Mouse (Mus musculus) heart, embryonic 14.5 days (tissue): ENCODE measurements around the gene Ggct. TPM values are rescaled to one million over a fixed set of nuclear protein-coding genes. Genes with fewer than 3 reads are reported as not detected.
A peak's percentile ranks its signal among the peaks of the same experiment; 100 is the strongest.

Experiments used
- ATAC-seq: fragments of 200-750 bp; cut with Nextera tagmentation; 2 replicates; pipeline ENCODE4 v1.8.0; 2017; ENCODE audit warnings: low read depth, moderate TSS enrichment; ENCODE audit not compliant: insufficient number of reproducible peaks, insufficient read depth, low FRiP score
- H3K27ac ChIP-seq, 2 experiments: fragments of 200-500 bp in 1 of 2; fragments of 300-500 bp in 1 of 2; sonication (generic) in 1 of 2; replicated peaks in 1 of 2; 2 replicates each; pipeline ENCODE4 v1.5.1; 2012 to 2014; ENCODE audit warnings: low read depth in 2 of 2, low read length in 2 of 2, control low read depth in 1 of 2, mild to moderate bottlenecking in 1 of 2, mixed read lengths in 1 of 2; ENCODE audit not compliant: control insufficient read depth in 1 of 2, insufficient read depth in 1 of 2
- H3K27me3 ChIP-seq: fragments of 300-500 bp; sonication (generic); 2 replicates; pipeline ENCODE4 v1.6.1; 2014; ENCODE audit warnings: mild to moderate bottlenecking, low read length, control low read depth; ENCODE audit not compliant: control insufficient read depth, insufficient read depth
- H3K36me3 ChIP-seq: fragments of 300-500 bp; sonication (generic); 2 replicates; pipeline ENCODE4 v1.6.1; 2014; ENCODE audit warnings: mild to moderate bottlenecking, control low read depth, low read length, mixed read lengths; ENCODE audit not compliant: control insufficient read depth, insufficient read depth
- H3K4me1 ChIP-seq, 2 experiments: fragments of 200-500 bp in 1 of 2; fragments of 300-500 bp in 1 of 2; sonication (generic) in 1 of 2; 2 replicates each; pipeline ENCODE4 v1.6.1; 2012 to 2014; ENCODE audit warnings: low read length in 2 of 2, control low read depth in 1 of 2, mixed read lengths in 1 of 2; ENCODE audit not compliant: control insufficient read depth in 2 of 2, insufficient read depth in 2 of 2
- H3K4me2 ChIP-seq: fragments of 300-500 bp; sonication (generic); 2 replicates; pipeline ENCODE4 v1.6.1; 2014; ENCODE audit warnings: mild to moderate bottlenecking, low read length
- H3K4me3 ChIP-seq, 2 experiments: fragments of 200-500 bp in 1 of 2; fragments of 300-500 bp in 1 of 2; sonication (generic) in 1 of 2; 2 replicates each; pipeline ENCODE4 v1.5.1; 2012 to 2014; ENCODE audit warnings: low read length in 2 of 2, mild to moderate bottlenecking in 2 of 2, control low read depth in 1 of 2, low read depth in 1 of 2, moderate library complexity in 1 of 2; ENCODE audit not compliant: control insufficient read depth in 1 of 2, insufficient read depth in 1 of 2
- H3K9ac ChIP-seq: fragments of 300-500 bp; sonication (generic); 2 replicates; pipeline ENCODE4 v1.6.1; 2014; ENCODE audit warnings: mild to moderate bottlenecking, low read length
- H3K9me3 ChIP-seq: fragments of 300-500 bp; sonication (generic); 2 replicates; pipeline ENCODE4 v1.6.1; 2016; ENCODE audit warnings: low read length, control low read depth; ENCODE audit not compliant: control insufficient read depth
- WGBS: fragments of 180-500 bp; shearing (Covaris S2); extraction: QIAGEN DNeasy Blood & Tissue Kit; methylation state at CpG from one replicate; pipeline ENCODE4 v1.1.7; 2014; 5-methylcytosine and 5-hydroxymethylcytosine counted together
- polyA plus RNA-seq: library from polyadenylated mRNA; unstranded; fragments of >200 nt; fragmentation: Nextera tagmentation; extraction: Ambion mirVana; gene quantifications from 2 replicates; pipeline ENCODE4 v1.2.1, GENCODE M21; 2014

The Ggct gene
- polyA plus RNA-seq, 1 experiment from 2014 or later, result 6.8 TPM

DNA sequence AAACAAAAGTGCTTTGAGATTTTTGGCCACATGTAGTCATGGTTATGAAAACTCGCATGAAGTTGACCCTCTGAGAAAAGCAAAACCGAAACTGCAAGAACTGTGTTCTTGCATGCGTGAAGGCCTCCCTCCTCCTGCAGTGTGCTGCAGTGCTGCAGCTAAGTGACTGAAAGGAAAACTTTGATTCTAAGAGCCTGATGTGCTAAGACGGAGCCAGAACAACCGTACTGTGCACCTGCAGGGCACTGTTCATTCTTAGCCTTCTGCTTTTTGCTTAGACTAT, 19.9 kb downstream of the Ggct start:
- Histone ChIP-seq H3K4me2 (peak overlapping the region; percentile 81), H3K27ac (no peak overlapping the region), H3K36me3 (no peaks in the 10 kb centered on the region), H3K9me3 (no peaks in the 10 kb centered on the region), H3K9ac (peak overlapping the region; percentile 78), H3K4me3 (peak overlapping the region; percentile 66 to 87), H3K27me3 (peaks cover 5% of the 10 kb centered on the region), H3K4me1 (peaks cover 3 to 13% of the 10 kb centered on the region in 2 experiments; a peak in 2 of 4 replicates)
- 18% methylated on average over 5 of the region's 5 CpGs for WGBS
- no peak for ATAC-seq

DNA sequence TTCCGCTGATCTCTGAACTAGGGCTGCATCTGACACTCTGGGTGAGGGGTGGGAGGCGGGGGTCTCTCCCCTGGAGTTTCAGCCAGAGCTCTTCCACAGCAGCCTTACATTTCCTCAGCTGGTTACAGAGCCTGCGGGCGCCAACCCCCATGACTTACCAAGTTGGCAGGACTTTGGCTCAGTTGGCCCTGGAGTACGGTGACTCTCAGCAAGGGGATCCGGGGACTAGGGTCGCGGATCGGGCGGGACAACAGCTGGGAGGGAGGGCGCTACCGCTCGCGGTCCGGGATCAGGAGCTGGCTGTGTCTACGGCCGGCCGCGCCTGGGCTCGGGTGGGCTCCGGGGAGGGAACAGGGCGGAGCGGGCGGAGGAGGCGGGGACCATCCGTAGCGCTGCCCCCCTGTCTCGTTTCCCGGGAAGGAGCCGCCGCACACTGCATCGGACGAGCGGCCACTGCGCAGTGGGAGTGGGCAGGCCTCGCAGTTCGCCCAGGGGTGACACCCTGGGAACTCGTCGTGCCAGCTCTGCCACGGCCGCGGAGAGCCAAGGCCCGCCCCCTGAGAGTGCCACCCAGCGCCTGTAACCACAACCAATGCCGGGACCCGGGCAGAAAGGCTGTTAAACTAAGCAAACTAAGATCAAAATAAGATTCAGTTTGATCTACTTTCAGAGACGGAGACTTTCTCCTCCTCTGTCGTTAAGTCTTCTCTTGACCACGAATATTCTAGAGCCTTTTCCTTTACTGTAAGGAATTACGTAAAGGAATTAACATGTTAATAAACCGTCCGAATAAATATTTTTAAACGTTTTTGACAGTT, 20.4 kb downstream of the Ggct start, which contains the start of gene Nod1:
Gene Nod1, minus strand, starts transcription at position 502 of the 818 bp plus-strand sequence.
- peak within 1 kb of the TSS; percentile 66 to 87 for H3K4me3 ChIP-seq
- 3% methylated on average over 50 of the region's 53 CpGs for WGBS
- H3K27ac ChIP-seq, result peak within 1 kb of the TSS; percentile 14 to 67; a peak in 3 of 4 replicates

GRCm38 (mm10) chr6:54971731-54972110, 21.0 kb downstream of the Ggct start:
- H3K27ac ChIP-seq, result peak overlapping the region in 1 of 2 experiments; percentile 67; a peak in 2 of 4 replicates
- H3K4me2 ChIP-seq, result peak overlapping the region; percentile 81
- no peak for ATAC-seq
- H3K9ac ChIP-seq, result peak overlapping the region; percentile 78
- peak overlapping the region; percentile 66 to 87 for H3K4me3 ChIP-seq
- H3K9me3 ChIP-seq, result no peaks in the 10 kb centered on the region
- peaks cover 3 to 13% of the 10 kb centered on the region in 2 experiments; a peak in 2 of 4 replicates for H3K4me1 ChIP-seq
- H3K36me3 ChIP-seq, result no peaks in the 10 kb centered on the region
- peaks cover 8% of the 10 kb centered on the region for H3K27me3 ChIP-seq
- 17% methylated on average over 8 of the region's 8 CpGs for WGBS

More for the DNA sequence above, 20.4 kb downstream of the Ggct start, which contains the start of gene Nod1:
- Histone ChIP-seq H3K36me3 (no peaks in the 10 kb centered on the region), H3K4me2 (peak within 1 kb of the TSS; percentile 81), H3K9me3 (no peaks in the 10 kb centered on the region), H3K9ac (peak within 1 kb of the TSS; percentile 78), H3K4me1 (peaks cover 3 to 13% of the 10 kb centered on the region in 2 experiments; a peak in 2 of 4 replicates), H3K27me3 (peaks cover 8% of the 10 kb centered on the region)
- peak; percentile 83 for ATAC-seq

GRCm38 (mm10) chr6:54970506-54970905, 22.2 kb downstream of the Ggct start:
- Histone ChIP-seq H3K9me3 (0 out of 2 replicates have a peak, but pooled peaks cover 2% of the 10 kb centered on the region), H3K27ac (no peak overlapping the region), H3K4me3 (no peak overlapping the region), H3K27me3 (peaks cover 8% of the 10 kb centered on the region; the same call in 1 of the 2 replicates), H3K4me1 (peaks cover 3 to 13% of the 10 kb centered on the region in 2 experiments; a peak in 2 of 4 replicates), H3K4me2 (no peak overlapping the region; the same call in 1 of the 2 replicates), H3K36me3 (no peaks in the 10 kb centered on the region), H3K9ac (no peak overlapping the region)
- no peak for ATAC-seq
- WGBS, result 57% methylated on average over 9 of the region's 9 CpGs

DNA sequence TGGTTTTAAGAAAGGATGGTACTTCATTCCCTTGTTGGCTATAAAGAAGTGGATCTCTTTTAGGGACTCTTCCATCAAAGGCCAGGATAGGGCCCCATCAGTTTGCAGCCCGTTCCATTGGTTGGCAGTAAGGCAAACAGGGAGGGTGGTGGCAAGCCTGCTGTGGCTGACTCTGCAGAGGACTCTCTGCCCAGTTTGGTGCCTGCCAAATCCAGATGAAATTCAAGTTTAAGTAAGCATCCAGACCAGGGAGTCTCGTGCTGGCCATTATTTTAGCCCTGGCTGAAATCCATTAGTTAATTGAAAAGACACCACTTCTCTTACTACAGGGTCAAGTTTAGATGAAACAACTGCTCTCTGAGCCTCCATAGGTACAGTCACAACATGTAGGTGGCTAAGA, 22.9 kb downstream of the Ggct start:
- Histone ChIP-seq H3K9me3 (0 out of 2 replicates have a peak, but pooled peaks cover 2% of the 10 kb centered on the region), H3K9ac (no peak overlapping the region), H3K36me3 (no peaks in the 10 kb centered on the region), H3K27ac (no peak overlapping the region), H3K4me3 (no peak overlapping the region), H3K4me1 (peaks cover 3 to 13% of the 10 kb centered on the region in 2 experiments; a peak in 2 of 4 replicates), H3K4me2 (no peak overlapping the region), H3K27me3 (peaks cover 8% of the 10 kb centered on the region; the same call in 1 of the 2 replicates)
- ATAC-seq, result no peak
- 67% methylated on average over 2 of the region's 2 CpGs for WGBS

- no peak overlapping the region for H3K27ac ChIP-seq
- no peak for ATAC-seq
- WGBS, result 34% methylated on average over 10 of the region's 10 CpGs
- H3K9ac ChIP-seq, result no peak overlapping the region
- H3K36me3 ChIP-seq, result no peaks in the 10 kb centered on the region
- no peak overlapping the region for H3K4me2 ChIP-seq
- peaks cover 8% of the 10 kb centered on the region; the same call in 1 of the 2 replicates for H3K27me3 ChIP-seq
- H3K4me1 ChIP-seq, result peaks cover 3 to 8% of the 10 kb centered on the region in 2 experiments; a peak in 2 of 4 replicates
- H3K9me3 ChIP-seq, result 0 out of 2 replicates have a peak, but pooled peaks cover 2% of the 10 kb centered on the region
- H3K4me3 ChIP-seq, result no peak overlapping the region
Observed at GRCm38 (mm10) chr6:54967591-54967990, 25.2 kb downstream of the Ggct start.

GRCm38 (mm10) chr6:54965234-54965633, 27.5 kb downstream of the Ggct start:
- 0 out of 2 replicates have a peak, but pooled peaks cover 2% of the 10 kb centered on the region for H3K9me3 ChIP-seq
- H3K27me3 ChIP-seq, result peaks cover 8% of the 10 kb centered on the region; the same call in 1 of the 2 replicates
- H3K27ac ChIP-seq, result no peak overlapping the region
- 35% methylated on average over 5 of the region's 5 CpGs for WGBS
- no peak overlapping the region for H3K4me3 ChIP-seq
- ATAC-seq, result no peak
- H3K36me3 ChIP-seq, result no peaks in the 10 kb centered on the region
- H3K4me2 ChIP-seq, result no peak overlapping the region
- no peak overlapping the region for H3K9ac ChIP-seq
- peaks cover 0 to 3% of the 10 kb centered on the region in 2 experiments; a peak in 2 of 4 replicates for H3K4me1 ChIP-seq
